Mouse (Mus musculus) left cerebral cortex, adult 2 months (tissue): ENCODE results near the gene Eml4. TPM values are rescaled to one million over a fixed set of nuclear protein-coding genes. Genes with fewer than 3 reads are reported as not detected.
A peak's percentile ranks its signal among the peaks of the same experiment; 100 is the strongest.

Experiments used
- DNase-seq, 2 experiments: peaks; one replicate each; pipeline ENCODE4 v3.0.0; 2021 to 2022; ENCODE audit warnings: low spot score in 2 of 2, mixed read lengths in 1 of 2; ENCODE audit errors: extremely low spot score in 1 of 2
- H3K27ac ChIP-seq: fragments of 200-600 bp; 2 replicates; pipeline ENCODE4 v1.8.1; 2022
- H3K4me3 ChIP-seq: fragments of 200-600 bp; 2 replicates; pipeline ENCODE4 v1.8.1; 2022
- CTCF ChIP-seq: fragments of 200-600 bp; IDR thresholded peaks from 2 replicates; pipeline ENCODE4 v1.8.1; 2022; ENCODE audit warnings: antibody characterized with exemption, mild to moderate bottlenecking, moderate library complexity
- intact Hi-C: fragments of 180-260 bp; cut with DNase I; formaldehyde crosslinking; loops from one replicate; pipeline ENCODE4 v1.15.1; 2025
- total RNA-seq, 2 experiments: library from RNA; stranded (reverse); gene quantifications; 2 replicates each; pipeline ENCODE4 v1.2.3; 2021

Gene Eml4
- total RNA-seq, 2 experiments from 2014 or later: 23.2 to 24.2 TPM

- TF ChIP-seq CTCF: no peak
- Histone ChIP-seq H3K4me3 (no peak overlapping the region), H3K27ac (no peak overlapping the region)
- intact Hi-C loops: no loop called here
- no peak for DNase-seq
Observed at GRCm38 (mm10) chr17:83477089-83477488, 126.4 kb downstream of the Eml4 start.

- TF ChIP-seq CTCF: no peak
- no peak overlapping the region for H3K4me3 ChIP-seq
- no peak overlapping the region for H3K27ac ChIP-seq
- no peak for DNase-seq
- intact Hi-C loops: no loop called here
Observed at GRCm38 (mm10) chr17:83481551-83481950, 130.8 kb downstream of the Eml4 start.

GRCm38 (mm10) chr17:83482817-83483536 lies 132.2 kb downstream of the Eml4 start:
- Histone ChIP-seq H3K4me3 (no peak overlapping the region), H3K27ac (no peak overlapping the region)
- no peak for TF ChIP-seq CTCF
- intact Hi-C loops: no loop called here
- DNase-seq: no peak

DNA sequence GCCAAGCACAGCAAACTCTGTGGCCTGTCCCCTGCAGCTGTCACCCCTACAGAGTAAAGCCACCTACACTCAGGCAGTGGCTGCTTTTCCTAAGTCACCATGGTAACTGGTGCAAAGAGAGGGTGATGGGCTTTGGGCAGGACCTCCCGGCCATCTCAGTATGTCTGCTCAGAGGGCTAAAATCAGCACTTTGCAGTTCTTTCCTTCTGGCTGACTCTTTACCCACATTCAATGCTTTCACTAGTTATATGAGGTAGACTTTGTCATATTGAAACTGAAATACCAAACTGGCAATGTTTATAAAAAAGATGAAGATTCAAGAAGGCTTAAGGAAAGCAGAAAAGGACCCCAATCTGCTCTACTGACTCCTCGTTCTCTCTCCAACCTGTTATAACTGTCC lies 133.1 kb downstream of the Eml4 start:
- intact Hi-C loops: no loop called here
- no peak for TF ChIP-seq CTCF
- no peak for DNase-seq

GRCm38 (mm10) chr17:83487762-83488161 lies 137.0 kb downstream of the Eml4 start:
- intact Hi-C loops: no loop called here
- no peak overlapping the region for H3K4me3 ChIP-seq
- H3K27ac ChIP-seq: no peak overlapping the region
- no peak for TF ChIP-seq CTCF
- no peak for DNase-seq

More for the DNA sequence above, 133.1 kb downstream of the Eml4 start:
- Histone ChIP-seq H3K27ac (no peak overlapping the region), H3K4me3 (no peak overlapping the region)

- intact Hi-C loops: no loop called here
Observed at GRCm38 (mm10) chr17:83498889-83499288, 148.2 kb downstream of the Eml4 start.

DNA sequence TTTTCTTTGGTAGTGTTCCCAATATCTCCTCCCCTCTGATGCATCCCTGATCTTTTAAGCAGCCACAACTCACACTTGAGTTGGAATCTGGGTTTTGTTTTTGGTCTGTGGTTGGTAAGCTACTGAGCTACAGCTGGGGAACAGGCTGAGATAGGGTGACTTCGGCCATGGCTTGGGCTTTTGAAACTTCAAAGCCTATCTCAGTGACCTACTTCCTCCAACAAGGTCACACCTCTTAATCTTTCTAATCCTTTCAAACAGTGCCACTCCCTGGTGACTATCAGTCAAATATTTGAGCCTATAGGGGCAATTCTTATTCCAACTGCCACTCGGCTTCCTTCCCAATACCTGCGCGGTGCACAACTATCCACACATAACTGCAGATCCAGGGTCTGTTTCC lies 149.0 kb downstream of the Eml4 start:
- intact Hi-C loops: no loop called here
- DNase-seq: no peak
- Histone ChIP-seq H3K27ac (no peak overlapping the region), H3K4me3 (no peak overlapping the region)
- no peak for TF ChIP-seq CTCF

More at GRCm38 (mm10) chr17:83498889-83499288, 148.2 kb downstream of the Eml4 start:
- no peak for TF ChIP-seq CTCF
- Histone ChIP-seq H3K4me3 (no peak overlapping the region), H3K27ac (no peak overlapping the region)
- no peak for DNase-seq

DNA sequence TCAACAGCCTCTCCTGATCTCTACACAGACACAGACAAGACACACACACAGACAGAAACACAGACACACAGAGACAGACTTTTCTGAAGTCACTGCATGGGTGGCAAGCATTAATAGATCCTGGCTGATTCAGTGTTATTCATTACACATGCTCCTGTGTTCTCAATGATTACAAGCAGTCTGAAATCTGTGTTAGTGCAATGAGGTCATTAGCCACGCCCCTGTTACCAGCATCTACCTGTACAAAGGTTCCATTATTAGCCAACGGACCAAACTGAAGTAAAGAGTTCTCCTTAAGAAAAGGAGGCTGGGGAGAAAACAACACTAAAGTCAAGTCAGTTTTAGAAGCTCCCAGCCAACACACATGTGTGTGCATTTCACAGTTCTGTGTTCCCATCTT lies 153.0 kb downstream of the Eml4 start:
- intact Hi-C loops: no loop called here
- no peak for DNase-seq
- no peak for TF ChIP-seq CTCF

GRCm38 (mm10) chr17:83512130-83512529 lies 161.4 kb downstream of the Eml4 start:
- H3K27ac ChIP-seq: no peak overlapping the region
- peak overlapping the region; percentile 1; the same call in 1 of the 2 replicates for H3K4me3 ChIP-seq
- intact Hi-C loops: loop anchor here (5.0 to 10.0 kb wide), 2 partner anchors 240 to 343 kb away; no protein-coding TSS in a partner anchor
- TF ChIP-seq CTCF: no peak
- no peak for DNase-seq

More for the DNA sequence above, 153.0 kb downstream of the Eml4 start:
- no peak overlapping the region for H3K27ac ChIP-seq
- H3K4me3 ChIP-seq: no peak overlapping the region

DNA sequence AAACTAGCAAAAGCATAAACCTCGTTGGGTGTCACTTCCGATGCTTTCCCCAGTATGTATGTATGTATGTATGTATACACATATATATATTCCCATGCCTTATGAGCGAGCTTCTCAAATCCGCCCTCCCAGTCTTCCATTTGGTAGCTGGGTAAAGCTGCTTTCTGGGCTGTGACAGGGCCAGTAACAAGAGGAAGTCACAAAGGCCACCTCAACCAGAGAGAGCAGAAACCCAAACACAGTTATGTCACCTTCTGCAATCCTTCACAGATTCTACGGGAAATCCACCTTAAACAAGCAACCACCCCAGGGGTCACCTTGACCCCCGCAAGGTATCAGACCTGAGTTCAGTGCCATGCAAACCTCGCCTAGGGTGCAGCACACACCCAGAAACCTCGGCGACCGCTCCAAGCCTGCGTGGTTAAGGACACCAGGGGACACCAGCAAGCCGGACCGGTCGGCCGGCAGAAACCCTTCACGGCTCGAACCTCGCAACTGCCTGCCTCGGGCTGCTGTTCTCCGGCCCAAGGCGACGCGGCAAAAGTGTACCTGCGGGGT lies 163.0 kb downstream of the Eml4 start:
- no peak for TF ChIP-seq CTCF
- no peak for DNase-seq
- peak overlapping the region; percentile 98 for H3K27ac ChIP-seq
- intact Hi-C loops: loop anchor here (2.0 to 10.0 kb wide), 3 partner anchors 117 to 341 kb away; partner anchors contain the start of gene Kcng3
- H3K4me3 ChIP-seq: peak overlapping the region; percentile 93

GRCm38 (mm10) chr17:83514213-83514701 lies 163.5 kb downstream of the Eml4 start:
- DNase-seq: peak; percentile 88
- intact Hi-C loops: loop anchor here (2.0 to 10.0 kb wide), 3 partner anchors 117 to 341 kb away; partner anchors contain the start of gene Kcng3
- Histone ChIP-seq H3K27ac (peak overlapping the region; percentile 98), H3K4me3 (peak overlapping the region; percentile 93)
- no peak; the same call in 1 of the 2 replicates for TF ChIP-seq CTCF

GRCm38 (mm10) chr17:83517280-83518015 lies 166.7 kb downstream of the Eml4 start, which contains the start of gene Cox7a2l:
Cox7a2l (minus strand) TSS chr17:83517330.
- TF ChIP-seq CTCF: no peak
- Histone ChIP-seq H3K4me3 (no peak within 1 kb of the TSS), H3K27ac (peak within 1 kb of the TSS; percentile 59)
- DNase-seq: peak; percentile 28 to 51
- intact Hi-C loops: loop anchor here (1.0 to 10.0 kb wide), 3 partner anchors 31 to 337 kb away; no protein-coding TSS in a partner anchor
